In genomic region chr12:32431004-32431403, GRCm38 (mm10) we compare ENCODE assay signal across 16 mouse cellular contexts.
"Had no signal": no experiment of that assay in that cellular context is flagged by ENCODE, and none has a peak within 500 bp of the region (broad histone marks: within the 10 kb centered on the region; RNA-seq: fewer than 3 reads in every experiment).

No protein-coding gene starts in this region.

- H3K27ac ChIP-seq: kidney, postnatal 0 days; limb, embryonic 12.5 days; limb, embryonic 15.5 days; liver, embryonic 14.5 days; lung, embryonic 15.5 days; midbrain, embryonic 10.5 days had no signal

- H3K4me3 ChIP-seq: limb, embryonic 12.5 days; limb, embryonic 15.5 days; lung, embryonic 15.5 days; megakaryocyte, embryonic 14.5 days; midbrain, embryonic 10.5 days had no signal

- DNase-seq: kidney, adult 2 months; kidney, postnatal 36 days; left cerebral cortex, postnatal 4 days; liver, postnatal 0 days; lung, postnatal 10 days; lung, postnatal 36 days; midbrain, embryonic 14.5 days; thymus, postnatal 25 days had no signal

- ATAC-seq: intestine, postnatal 0 days; liver, postnatal 0 days had no signal

- H3K4me1 ChIP-seq: limb, embryonic 12.5 days; limb, embryonic 15.5 days; lung, embryonic 15.5 days; midbrain, embryonic 10.5 days had no signal
